Mouse (Mus musculus): ENCODE measurements around the gene Tm2d1. TPM values are rescaled to one million over a fixed set of nuclear protein-coding genes. Genes with fewer than 3 reads are reported as not detected.
"Not testable (repeated sequence)": the region's sequence is repeated elsewhere in the genome, so short reads cannot be mapped to it uniquely, and the experiment has no call there.

Tm2d1 gene
- polyA plus RNA-seq (2012; rRNA removed), result 4.0 and 7.6 TPM in 2 replicates

- peak; percentile 63 to 76 for DNase-seq (ENCODE audit: low read depth in 1 of 2, low spot score in 2 of 2)
- H3K36me3 ChIP-seq (ENCODE audit: control insufficient read depth, insufficient read depth, low read length), result no peaks in the 10 kb centered on the region
- H3K4me1 ChIP-seq (ENCODE audit: control insufficient read depth, insufficient read depth, insufficient read length), result peaks cover 6% of the 10 kb centered on the region; the same call in 1 of the 2 replicates
- H3K4me3 ChIP-seq (ENCODE audit: extremely low read depth, insufficient read depth, insufficient read length), result peak within 1 kb of the TSS; percentile 97
- 1% methylated on average over 46 of the region's 46 CpGs for WGBS
- peak within 1 kb of the TSS; percentile 67 for H3K27ac ChIP-seq (ENCODE audit: insufficient read depth, low read length)
- H3K27me3 ChIP-seq (ENCODE audit: control insufficient read depth, insufficient read depth, low read length), result no peaks in the 10 kb centered on the region
- peak; percentile 83 for TF ChIP-seq POLR2A (IDR thresholded peaks at IDR 0.05; ENCODE audit: low read depth, low read length)
- no peak for TF ChIP-seq CTCF (IDR thresholded peaks at IDR 0.05; ENCODE audit: extremely low read depth, insufficient read depth, insufficient read length, insufficient replicate concordance)
Observed at GRCm38 (mm10) chr4:98382716-98383424, at the start of gene Tm2d1. Tm2d1 (minus strand) TSS chr4:98383306.

GRCm38 (mm10) chr4:98428371-98428770, 45.3 kb upstream of the Tm2d1 start:
- Histone ChIP-seq H3K36me3 (ENCODE audit: control insufficient read depth, insufficient read depth, low read length) (no peaks in the 10 kb centered on the region), H3K27me3 (ENCODE audit: control insufficient read depth, insufficient read depth, low read length) (no peaks in the 10 kb centered on the region)
- no peak for DNase-seq (ENCODE audit: low read depth in 1 of 2, low spot score in 2 of 2)

GRCm38 (mm10) chr4:98415150-98415549, 32.0 kb upstream of the Tm2d1 start:
- not testable (repeated sequence) for H3K4me1 ChIP-seq (ENCODE audit: control insufficient read depth, insufficient read depth, insufficient read length); H3K36me3 ChIP-seq (ENCODE audit: control insufficient read depth, insufficient read depth, low read length); H3K27me3 ChIP-seq (ENCODE audit: control insufficient read depth, insufficient read depth, low read length); DNase-seq (ENCODE audit: low read depth in 1 of 2, low spot score in 2 of 2); H3K27ac ChIP-seq (ENCODE audit: insufficient read depth, low read length); H3K4me3 ChIP-seq (ENCODE audit: extremely low read depth, insufficient read depth, insufficient read length)
- WGBS, result 94% methylated on average over 8 of the region's 8 CpGs

More at GRCm38 (mm10) chr4:98428371-98428770, 45.3 kb upstream of the Tm2d1 start:
- no peak overlapping the region for H3K4me3 ChIP-seq (ENCODE audit: extremely low read depth, insufficient read depth, insufficient read length)
- TF ChIP-seq CTCF (IDR thresholded peaks at IDR 0.05; ENCODE audit: extremely low read depth, insufficient read depth, insufficient read length, insufficient replicate concordance), result no peak
- H3K27ac ChIP-seq (ENCODE audit: insufficient read depth, low read length), result no peak overlapping the region
- no peaks in the 10 kb centered on the region for H3K4me1 ChIP-seq (ENCODE audit: control insufficient read depth, insufficient read depth, insufficient read length)
- 92% methylated on average over 8 of the region's 8 CpGs for WGBS

GRCm38 (mm10) chr4:98408455-98408854, 25.3 kb upstream of the Tm2d1 start:
- Histone ChIP-seq H3K27ac (ENCODE audit: insufficient read depth, low read length) (no peak overlapping the region), H3K4me3 (ENCODE audit: extremely low read depth, insufficient read depth, insufficient read length) (no peak overlapping the region), H3K36me3 (ENCODE audit: control insufficient read depth, insufficient read depth, low read length) (no peaks in the 10 kb centered on the region), H3K4me1 (ENCODE audit: control insufficient read depth, insufficient read depth, insufficient read length) (no peaks in the 10 kb centered on the region), H3K27me3 (ENCODE audit: control insufficient read depth, insufficient read depth, low read length) (no peaks in the 10 kb centered on the region)
- TF ChIP-seq POLR2A (IDR thresholded peaks at IDR 0.05; ENCODE audit: low read depth, low read length) (no peak), CTCF (IDR thresholded peaks at IDR 0.05; ENCODE audit: extremely low read depth, insufficient read depth, insufficient read length, insufficient replicate concordance) (no peak)
- WGBS, result 74% methylated on average over 4 of the region's 4 CpGs
- DNase-seq (ENCODE audit: low read depth in 1 of 2, low spot score in 2 of 2), result no peak

GRCm38 (mm10) chr4:98404412-98404811, 21.3 kb upstream of the Tm2d1 start:
- TF ChIP-seq POLR2A (IDR thresholded peaks at IDR 0.05; ENCODE audit: low read depth, low read length) (no peak), CTCF (IDR thresholded peaks at IDR 0.05; ENCODE audit: extremely low read depth, insufficient read depth, insufficient read length, insufficient replicate concordance) (no peak)
- Histone ChIP-seq H3K4me1 (ENCODE audit: control insufficient read depth, insufficient read depth, insufficient read length) (no peaks in the 10 kb centered on the region), H3K27me3 (ENCODE audit: control insufficient read depth, insufficient read depth, low read length) (no peaks in the 10 kb centered on the region), H3K27ac (ENCODE audit: insufficient read depth, low read length) (no peak overlapping the region), H3K36me3 (ENCODE audit: control insufficient read depth, insufficient read depth, low read length) (no peaks in the 10 kb centered on the region), H3K4me3 (ENCODE audit: extremely low read depth, insufficient read depth, insufficient read length) (no peak overlapping the region)
- WGBS, result 92% methylated on average over 6 of the region's 6 CpGs
- no peak for DNase-seq (ENCODE audit: low read depth in 1 of 2, low spot score in 2 of 2)

DNA sequence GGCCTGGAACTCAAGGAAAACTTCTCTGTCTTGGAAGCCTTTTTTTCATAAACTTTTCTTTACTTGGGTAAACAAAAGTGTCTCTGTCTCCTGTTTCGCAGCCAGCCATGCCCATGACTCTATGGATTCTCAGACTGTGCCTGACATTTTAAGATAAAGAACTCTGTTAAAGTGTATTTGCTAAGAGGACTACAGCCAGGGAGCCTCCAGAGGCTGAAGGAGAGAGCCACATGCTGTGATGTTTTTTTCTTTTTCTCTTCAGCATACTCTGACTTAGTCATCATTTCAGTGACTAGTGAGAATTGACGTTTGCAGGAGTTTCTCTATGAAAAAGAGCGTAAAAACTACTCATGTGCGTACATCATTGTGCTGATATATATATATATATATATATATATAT, 20.4 kb upstream of the Tm2d1 start:
- 88% methylated on average over 4 of the region's 4 CpGs for WGBS
- TF ChIP-seq CTCF (IDR thresholded peaks at IDR 0.05; ENCODE audit: extremely low read depth, insufficient read depth, insufficient read length, insufficient replicate concordance) (no peak), POLR2A (IDR thresholded peaks at IDR 0.05; ENCODE audit: low read depth, low read length) (no peak)
- H3K27ac ChIP-seq (ENCODE audit: insufficient read depth, low read length), result no peak overlapping the region
- DNase-seq (ENCODE audit: low read depth in 1 of 2, low spot score in 2 of 2), result no peak
- no peaks in the 10 kb centered on the region for H3K27me3 ChIP-seq (ENCODE audit: control insufficient read depth, insufficient read depth, low read length)
- H3K4me3 ChIP-seq (ENCODE audit: extremely low read depth, insufficient read depth, insufficient read length), result no peak overlapping the region
- no peaks in the 10 kb centered on the region for H3K36me3 ChIP-seq (ENCODE audit: control insufficient read depth, insufficient read depth, low read length)
- no peaks in the 10 kb centered on the region for H3K4me1 ChIP-seq (ENCODE audit: control insufficient read depth, insufficient read depth, insufficient read length)

GRCm38 (mm10) chr4:98401584-98401962, 18.5 kb upstream of the Tm2d1 start:
- Histone ChIP-seq H3K4me1 (ENCODE audit: control insufficient read depth, insufficient read depth, insufficient read length) (no peaks in the 10 kb centered on the region), H3K27me3 (ENCODE audit: control insufficient read depth, insufficient read depth, low read length) (no peaks in the 10 kb centered on the region), H3K27ac (ENCODE audit: insufficient read depth, low read length) (no peak overlapping the region), H3K4me3 (ENCODE audit: extremely low read depth, insufficient read depth, insufficient read length) (no peak overlapping the region), H3K36me3 (ENCODE audit: control insufficient read depth, insufficient read depth, low read length) (no peaks in the 10 kb centered on the region)
- DNase-seq (ENCODE audit: low read depth in 1 of 2, low spot score in 2 of 2), result no peak
- TF ChIP-seq CTCF (IDR thresholded peaks at IDR 0.05; ENCODE audit: extremely low read depth, insufficient read depth, insufficient read length, insufficient replicate concordance) (no peak), POLR2A (IDR thresholded peaks at IDR 0.05; ENCODE audit: low read depth, low read length) (no peak)
- 90% methylated on average over 2 of the region's 2 CpGs for WGBS

Measured in spleen, adult 2 months (tissue).